Mouse (Mus musculus) ovary, postnatal 14 days (tissue): ENCODE results near the gene Fbxo24.

ENCODE experiments used
- DNase-seq: peaks from one replicate; pipeline ENCODE4 v3.0.0; 2022; ENCODE audit warnings: low spot score

Fbxo24 gene

GRCm38 (mm10) chr5:137600619-137601364 lies 28.0 kb downstream of the Fbxo24 start, which contains the start of gene Mospd3:
TSS of gene Mospd3 (minus strand) at chr5:137601058.
- DNase-seq = peak; percentile 95

- no peak for DNase-seq
These were observed 28.6 kb downstream of the Fbxo24 start for GRCm38 (mm10) chr5:137600281-137600618.

GRCm38 (mm10) chr5:137599600-137599999 lies 29.2 kb downstream of the Fbxo24 start:
- no peak for DNase-seq

- DNase-seq = no peak
These were observed 30.5 kb downstream of the Fbxo24 start for GRCm38 (mm10) chr5:137598100-137598826.

GRCm38 (mm10) chr5:137597625-137598024 lies 31.2 kb downstream of the Fbxo24 start:
- DNase-seq = no peak

GRCm38 (mm10) chr5:137596601-137597261 lies 32.1 kb downstream of the Fbxo24 start:
- DNase-seq = no peak

GRCm38 (mm10) chr5:137595921-137596320 lies 32.9 kb downstream of the Fbxo24 start:
- DNase-seq = no peak

- no peak for DNase-seq
These were observed 38.3 kb downstream of the Fbxo24 start for GRCm38 (mm10) chr5:137590507-137590906.

GRCm38 (mm10) chr5:137584976-137585375 lies 43.8 kb downstream of the Fbxo24 start:
- peak; percentile 54 for DNase-seq

- DNase-seq = peak; percentile 30
These were observed 45.1 kb downstream of the Fbxo24 start for GRCm38 (mm10) chr5:137583670-137584169.

GRCm38 (mm10) chr5:137582702-137583101 lies 46.1 kb downstream of the Fbxo24 start:
- no peak for DNase-seq

GRCm38 (mm10) chr5:137580246-137580645 lies 48.6 kb downstream of the Fbxo24 start:
- no peak for DNase-seq

- peak; percentile 22 for DNase-seq
These were observed 54.3 kb downstream of the Fbxo24 start for GRCm38 (mm10) chr5:137574470-137574901.

GRCm38 (mm10) chr5:137570691-137571586 lies 57.9 kb downstream of the Fbxo24 start:
- no peak for DNase-seq

GRCm38 (mm10) chr5:137570181-137570580 lies 58.6 kb downstream of the Fbxo24 start:
- DNase-seq = no peak

- DNase-seq = peak; percentile 36
These were observed 59.1 kb downstream of the Fbxo24 start, which contains the start of gene Tfr2 for GRCm38 (mm10) chr5:137569665-137570064. TSS of gene Tfr2 (plus strand) at chr5:137569840.

- no peak for DNase-seq
These were observed 59.8 kb downstream of the Fbxo24 start for GRCm38 (mm10) chr5:137569031-137569430.

GRCm38 (mm10) chr5:137568223-137568798 lies 60.5 kb downstream of the Fbxo24 start:
- no peak for DNase-seq

- no peak for DNase-seq
These were observed 62.4 kb downstream of the Fbxo24 start for GRCm38 (mm10) chr5:137566416-137566815.

- DNase-seq = no peak
These were observed 63.1 kb downstream of the Fbxo24 start for GRCm38 (mm10) chr5:137565744-137566143.

- no peak for DNase-seq
These were observed 65.8 kb downstream of the Fbxo24 start for GRCm38 (mm10) chr5:137562965-137563364.
